Mouse (Mus musculus): ENCODE results near the gene Duox1. TPM values are rescaled to one million over a fixed set of nuclear protein-coding genes. Genes with fewer than 3 reads are reported as not detected.
A peak's percentile ranks its signal among the peaks of the same experiment; 100 is the strongest.
"Not testable (repeated sequence)": the region's sequence is repeated elsewhere in the genome, so short reads cannot be mapped to it uniquely, and the experiment has no call there.

Duox1 gene
- total RNA-seq, 1 experiment from 2014 or later, result not detected

DNA sequence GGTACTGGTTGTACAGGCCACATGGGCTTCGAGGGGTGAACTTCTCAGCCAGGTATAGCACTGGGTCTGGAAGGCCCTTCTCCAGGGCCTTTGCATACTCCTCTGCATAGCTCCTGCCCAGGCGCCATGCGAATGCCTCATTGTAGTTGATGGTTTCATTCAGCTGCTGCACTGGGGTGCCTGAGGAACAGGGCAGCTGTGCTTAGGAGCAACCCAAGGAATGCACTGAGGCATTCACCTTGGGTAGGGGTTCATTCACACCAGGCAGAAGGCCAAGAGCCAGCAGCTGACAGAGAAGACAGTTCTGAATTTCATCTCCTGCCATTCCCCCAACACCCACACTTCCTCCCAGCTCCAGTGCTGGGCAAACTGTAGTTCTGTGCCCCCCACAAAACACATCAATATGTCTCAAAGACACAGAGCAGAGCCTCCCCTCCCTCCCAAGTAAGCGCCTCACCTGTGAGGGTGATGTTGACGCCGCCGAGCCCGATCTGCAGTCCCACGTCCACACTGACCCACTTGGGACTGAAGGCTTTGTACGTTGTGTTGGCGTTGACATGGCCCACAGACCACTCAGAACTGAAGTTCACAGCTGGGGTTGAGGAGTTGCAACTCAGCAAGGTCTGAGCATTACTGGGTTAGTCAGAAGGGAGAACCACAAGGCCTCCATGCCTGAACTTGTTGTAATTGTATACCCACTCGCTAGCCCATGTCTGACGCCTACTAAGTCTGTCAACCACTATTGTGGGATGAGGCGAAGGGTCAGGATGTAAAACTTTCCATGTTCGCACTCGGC lies 10.2 kb upstream of the Duox1 start:
- ATAC-seq (replicated peaks in 1 of 2; ENCODE audit: insufficient read depth in 1 of 2, low FRiP score in 2 of 2, low TSS enrichment in 1 of 2, low read depth in 1 of 2, poor library complexity in 2 of 2, severe bottlenecking in 2 of 2), result no peak

DNA sequence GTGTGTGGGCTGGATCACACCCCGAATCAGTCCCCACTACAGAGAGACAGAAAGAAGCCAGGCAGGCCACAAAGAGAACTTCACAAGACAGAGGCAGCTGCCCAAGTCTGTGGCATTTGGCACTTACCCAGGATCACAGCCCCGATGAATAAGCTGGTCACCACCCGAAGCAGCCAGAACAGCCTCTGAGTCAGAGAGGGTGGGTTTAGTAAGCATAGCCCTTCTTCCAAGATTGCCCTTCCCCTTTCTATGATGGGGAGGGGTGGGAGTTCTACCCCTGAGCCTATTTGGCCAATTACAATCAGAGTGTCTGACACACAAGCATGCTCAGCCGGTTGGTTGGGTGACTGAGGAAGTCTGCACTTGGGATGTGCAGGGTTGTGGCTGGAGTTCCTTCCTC lies 9.3 kb upstream of the Duox1 start:
- peak; percentile 59 to 65 for ATAC-seq (replicated peaks in 1 of 2; ENCODE audit: insufficient read depth in 1 of 2, low FRiP score in 2 of 2, low TSS enrichment in 1 of 2, low read depth in 1 of 2, poor library complexity in 2 of 2, severe bottlenecking in 2 of 2)

DNA sequence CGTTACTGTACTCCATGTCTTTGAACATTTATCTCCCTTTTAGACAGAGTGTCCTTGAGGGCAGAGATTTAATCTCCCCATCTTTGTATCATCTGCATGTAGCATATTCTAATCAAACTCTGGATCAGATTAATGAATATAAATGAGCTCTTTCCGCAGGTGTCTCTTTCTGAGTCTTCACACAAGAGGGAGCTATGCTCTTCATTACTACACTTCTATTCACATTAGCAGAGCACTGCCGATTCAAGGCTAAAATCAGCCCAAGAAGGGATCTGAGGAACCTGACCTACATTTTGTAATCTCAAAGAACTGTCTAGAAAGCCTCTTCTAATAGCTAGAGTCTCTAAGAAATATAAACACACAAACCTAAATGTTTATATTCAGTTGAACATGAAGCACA lies 5.8 kb upstream of the Duox1 start:
- ATAC-seq (replicated peaks in 1 of 2; ENCODE audit: insufficient read depth in 1 of 2, low FRiP score in 2 of 2, low TSS enrichment in 1 of 2, low read depth in 1 of 2, poor library complexity in 2 of 2, severe bottlenecking in 2 of 2), result no peak

DNA sequence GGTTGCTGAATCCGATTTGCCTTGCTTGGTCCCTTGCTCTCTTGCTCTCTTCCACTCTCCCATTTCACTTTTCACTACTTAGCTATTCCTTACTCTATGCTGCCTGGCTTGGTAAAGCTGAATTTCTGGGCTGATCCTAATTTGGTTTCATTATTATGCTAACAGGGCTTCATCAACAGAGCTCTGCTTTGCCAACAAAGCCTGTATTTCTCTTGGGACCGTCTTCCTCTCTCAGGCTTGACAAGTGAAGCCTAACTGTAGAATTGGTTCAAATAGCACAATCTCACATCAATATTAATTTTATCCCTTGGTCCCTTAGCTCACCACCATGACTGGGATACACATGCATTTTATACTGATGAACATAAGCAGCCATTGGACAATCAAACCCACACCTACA lies 3.9 kb upstream of the Duox1 start:
- ATAC-seq (replicated peaks in 1 of 2; ENCODE audit: insufficient read depth in 1 of 2, low FRiP score in 2 of 2, low TSS enrichment in 1 of 2, low read depth in 1 of 2, poor library complexity in 2 of 2, severe bottlenecking in 2 of 2), result no peak

DNA sequence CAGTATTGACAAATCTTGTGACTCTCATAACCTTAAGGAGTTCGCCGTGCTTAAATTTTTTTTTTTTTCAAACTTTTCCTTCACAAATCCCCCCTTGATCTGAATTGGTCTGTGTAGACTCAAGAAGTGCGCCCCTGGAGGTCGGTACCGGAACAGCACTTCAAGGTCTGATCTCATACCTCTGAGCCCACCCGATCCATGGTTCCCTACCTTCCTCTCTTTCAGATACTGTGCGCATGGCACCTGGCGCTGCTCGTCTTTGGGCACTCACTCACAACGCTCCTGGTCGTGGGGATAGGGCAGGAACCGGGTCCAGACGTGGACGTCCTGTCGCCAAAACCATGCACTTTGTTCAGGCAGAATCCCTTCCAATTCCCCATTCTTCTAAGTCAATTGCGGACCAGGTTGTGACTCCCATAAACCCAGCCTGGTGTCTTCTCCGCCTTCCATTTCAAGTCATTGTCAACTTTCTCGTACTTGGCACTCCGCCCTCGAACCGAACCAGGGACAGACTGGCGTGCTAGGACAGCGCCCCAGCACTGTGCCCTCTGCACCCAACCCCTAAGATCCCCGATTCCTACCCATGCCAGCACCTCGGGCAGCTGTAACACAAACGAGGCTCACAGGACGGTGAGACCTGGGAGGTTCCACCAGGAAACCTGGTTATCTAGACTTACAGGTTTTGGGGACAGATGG lies 2.6 kb upstream of the Duox1 start:
- ATAC-seq (replicated peaks in 1 of 2; ENCODE audit: insufficient read depth in 1 of 2, low FRiP score in 2 of 2, low TSS enrichment in 1 of 2, low read depth in 1 of 2, poor library complexity in 2 of 2, severe bottlenecking in 2 of 2), result peak; percentile 66 to 70; a peak in 3 of 4 replicates

DNA sequence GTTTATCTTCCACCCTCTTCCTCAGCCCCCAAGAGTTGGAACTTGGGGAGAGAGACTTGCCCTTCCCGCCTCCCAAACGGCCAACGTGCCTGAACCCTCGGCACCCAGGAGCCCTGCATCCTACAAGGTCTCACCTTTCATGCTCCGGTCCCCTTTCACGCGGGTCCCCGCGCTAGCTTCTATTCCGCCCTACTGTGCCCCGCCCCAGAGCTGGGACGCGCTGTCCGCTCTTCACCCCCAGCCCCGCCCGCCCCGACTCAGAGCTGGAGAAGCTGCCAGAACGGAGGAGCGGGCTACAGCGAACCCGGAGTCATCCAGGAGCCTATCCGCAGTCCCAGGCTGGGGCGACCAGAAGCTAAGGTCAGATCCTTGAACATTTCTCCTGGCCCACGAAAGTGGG lies 1.9 kb upstream of the Duox1 start, which contains the start of gene Duoxa1:
TSS of gene Duoxa1 (minus strand) at position 195 of the 400 bp plus-strand sequence.
- 0 out of 4 replicates have a peak, but pooled peaks of 1 of the 2 experiments have one; percentile 19 for ATAC-seq (replicated peaks in 1 of 2; ENCODE audit: insufficient read depth in 1 of 2, low FRiP score in 2 of 2, low TSS enrichment in 1 of 2, low read depth in 1 of 2, poor library complexity in 2 of 2, severe bottlenecking in 2 of 2)

DNA sequence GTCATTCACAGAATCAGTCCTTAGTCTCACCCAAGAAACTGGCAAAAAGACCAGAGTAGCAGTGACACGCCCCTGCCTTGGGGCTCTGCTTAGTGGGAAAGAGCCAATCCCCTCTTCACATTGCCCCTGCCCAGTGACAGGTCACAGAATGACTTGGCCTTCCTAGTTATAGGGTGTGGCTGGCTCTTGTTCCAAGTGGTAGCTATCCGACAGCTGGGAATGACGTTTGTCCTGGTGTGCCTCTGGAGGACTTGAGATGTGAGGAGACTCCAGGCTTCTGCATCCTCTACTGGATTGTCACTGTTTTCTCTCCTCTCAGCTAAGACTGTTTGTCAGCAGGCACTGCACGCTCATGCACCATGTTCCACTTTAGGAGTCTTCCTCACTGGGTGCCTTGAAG lies 1.9 kb downstream of the Duox1 start:
- ATAC-seq (replicated peaks in 1 of 2; ENCODE audit: insufficient read depth in 1 of 2, low FRiP score in 2 of 2, low TSS enrichment in 1 of 2, low read depth in 1 of 2, poor library complexity in 2 of 2, severe bottlenecking in 2 of 2), result no peak

DNA sequence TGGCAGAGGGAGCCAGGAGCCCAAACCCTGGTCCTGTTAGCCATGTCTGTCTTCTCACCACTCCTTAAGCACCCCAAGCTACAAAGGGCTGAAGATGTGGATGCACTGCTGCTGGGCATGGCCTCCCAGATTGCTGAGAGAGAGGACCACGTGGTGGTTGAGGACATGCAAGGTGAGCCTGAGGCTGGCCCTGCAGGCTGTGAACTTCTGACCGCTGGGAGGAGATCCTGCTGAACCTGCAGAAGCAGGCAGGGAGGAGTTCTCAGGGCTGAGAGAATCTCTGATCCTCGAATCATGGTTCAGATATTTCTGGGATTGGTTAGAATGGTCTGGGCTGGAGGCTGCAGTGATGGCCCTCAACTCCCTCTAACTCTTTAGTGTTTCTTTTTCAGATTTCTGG lies 8.5 kb downstream of the Duox1 start:
- no peak for ATAC-seq (replicated peaks in 1 of 2; ENCODE audit: insufficient read depth in 1 of 2, low FRiP score in 2 of 2, low TSS enrichment in 1 of 2, low read depth in 1 of 2, poor library complexity in 2 of 2, severe bottlenecking in 2 of 2)

DNA sequence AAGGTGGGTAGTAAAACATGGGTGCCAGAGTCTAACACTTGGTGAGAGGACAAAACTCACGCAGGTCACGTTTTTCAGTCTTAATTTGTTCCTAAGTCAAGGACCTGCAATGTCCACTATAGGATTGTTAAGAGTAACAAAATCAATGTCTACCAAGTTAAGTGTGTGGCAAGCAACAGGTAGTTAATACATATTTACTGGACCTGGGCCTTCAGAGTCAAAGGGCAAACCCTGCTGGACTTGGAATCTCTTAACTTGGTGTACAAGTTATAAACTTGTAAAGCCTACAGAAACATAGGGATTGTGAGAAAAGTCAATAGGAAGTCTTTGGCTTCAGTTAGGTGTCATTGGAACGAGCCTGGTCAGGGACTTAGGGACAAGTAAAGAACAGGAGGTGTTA lies 9.1 kb downstream of the Duox1 start:
- ATAC-seq (replicated peaks in 1 of 2; ENCODE audit: insufficient read depth in 1 of 2, low FRiP score in 2 of 2, low TSS enrichment in 1 of 2, low read depth in 1 of 2, poor library complexity in 2 of 2, severe bottlenecking in 2 of 2), result no peak

DNA sequence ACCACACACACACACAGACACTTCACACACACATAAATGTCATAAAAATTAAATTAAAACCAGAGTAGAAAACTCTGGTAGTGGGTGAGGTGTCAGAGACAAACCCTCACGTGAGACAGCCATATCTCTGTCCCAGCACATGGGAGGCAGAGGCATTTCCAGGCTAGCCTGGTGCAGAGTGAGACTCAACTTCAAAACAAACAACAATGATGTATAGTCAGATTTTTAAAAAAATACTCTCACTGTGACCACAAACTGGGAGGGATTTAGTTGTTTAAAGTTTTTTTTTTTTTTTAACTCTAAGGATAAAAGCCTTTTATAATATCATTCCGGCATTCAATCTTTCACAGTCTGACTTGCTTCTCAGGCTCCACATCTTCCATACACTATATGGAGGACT lies 9.9 kb downstream of the Duox1 start:
- no peak for ATAC-seq (replicated peaks in 1 of 2; ENCODE audit: insufficient read depth in 1 of 2, low FRiP score in 2 of 2, low TSS enrichment in 1 of 2, low read depth in 1 of 2, poor library complexity in 2 of 2, severe bottlenecking in 2 of 2)

DNA sequence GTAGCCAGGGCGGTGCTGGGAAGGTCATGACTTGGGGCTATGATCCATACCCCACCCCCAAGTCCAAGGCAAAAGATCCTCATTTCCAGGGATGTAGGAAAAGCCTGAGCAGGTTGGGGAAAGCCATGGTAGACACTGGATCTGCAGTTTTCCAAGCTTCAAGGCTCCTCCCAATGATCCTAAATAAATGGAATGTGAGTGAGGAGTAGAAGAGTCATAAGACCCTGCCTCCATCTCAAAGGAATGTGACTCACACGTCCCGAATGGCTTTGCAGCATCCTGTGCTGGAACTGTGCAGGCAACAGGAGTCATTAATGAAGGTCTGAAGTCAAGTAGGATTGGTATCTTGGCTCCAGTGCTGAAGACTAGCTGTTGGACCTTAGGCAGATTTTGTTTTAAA lies 12.5 kb downstream of the Duox1 start:
- ATAC-seq (replicated peaks in 1 of 2; ENCODE audit: insufficient read depth in 1 of 2, low FRiP score in 2 of 2, low TSS enrichment in 1 of 2, low read depth in 1 of 2, poor library complexity in 2 of 2, severe bottlenecking in 2 of 2), result no peak

DNA sequence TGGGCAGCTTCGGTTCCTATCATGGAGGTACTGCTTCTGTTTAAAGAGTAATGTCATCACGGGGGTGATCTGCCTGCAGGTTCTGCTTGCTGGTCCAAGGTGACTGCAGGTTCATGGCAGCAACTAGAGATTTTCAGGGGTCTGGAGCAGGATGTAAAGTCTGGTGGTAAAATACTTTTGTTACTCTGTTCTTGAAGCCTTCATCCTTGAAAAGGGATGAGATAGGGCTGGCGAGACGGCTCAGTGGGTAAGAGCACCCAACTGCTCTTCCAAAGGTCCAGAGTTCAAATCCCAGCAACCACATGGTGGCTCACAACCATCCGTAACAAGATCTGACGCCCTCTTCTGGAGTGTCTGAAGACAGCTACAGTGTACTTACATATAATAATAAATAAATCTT lies 14.8 kb downstream of the Duox1 start:
- not testable (repeated sequence) for ATAC-seq (replicated peaks in 1 of 2; ENCODE audit: insufficient read depth in 1 of 2, low FRiP score in 2 of 2, low TSS enrichment in 1 of 2, low read depth in 1 of 2, poor library complexity in 2 of 2, severe bottlenecking in 2 of 2)

DNA sequence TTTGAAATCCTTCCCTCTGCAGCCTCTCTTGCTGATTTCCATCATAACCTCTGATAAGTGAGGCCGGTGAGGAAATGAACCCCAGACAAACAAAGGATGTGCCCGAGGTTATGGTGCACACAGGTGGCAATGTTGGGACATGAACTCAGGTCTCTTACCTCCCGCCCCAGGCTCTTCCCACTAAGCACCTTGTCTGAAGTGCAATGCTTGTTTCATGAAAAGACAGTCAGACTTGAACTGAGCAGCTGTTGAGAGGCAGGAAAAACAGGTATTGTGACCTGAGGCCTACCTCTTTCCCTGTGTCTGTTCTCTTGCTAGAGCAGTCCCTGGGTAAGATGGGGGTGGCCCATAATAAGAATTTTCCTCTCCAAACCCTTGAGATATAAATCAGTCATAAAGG lies 16.8 kb downstream of the Duox1 start:
- no peak for ATAC-seq (replicated peaks in 1 of 2; ENCODE audit: insufficient read depth in 1 of 2, low FRiP score in 2 of 2, low TSS enrichment in 1 of 2, low read depth in 1 of 2, poor library complexity in 2 of 2, severe bottlenecking in 2 of 2)

DNA sequence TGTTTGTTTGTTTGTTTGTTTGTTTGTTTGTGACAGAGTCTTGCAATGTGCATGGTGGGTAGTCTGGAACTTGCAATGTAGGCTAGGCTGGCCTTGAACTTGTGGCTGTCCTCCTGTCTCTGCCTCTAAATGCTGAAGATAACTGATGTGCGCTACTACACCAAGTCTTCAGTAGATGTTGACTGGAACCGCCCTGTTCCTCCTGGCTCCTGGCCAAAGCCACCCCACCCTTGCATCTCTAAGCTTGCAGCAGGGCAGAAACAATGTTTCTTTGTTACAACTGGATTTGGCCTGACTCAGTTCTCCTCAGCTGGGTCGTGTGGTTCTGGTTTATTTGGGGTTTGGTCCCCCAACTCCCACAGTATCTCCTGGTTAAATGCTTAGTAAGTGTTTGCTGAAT lies 18.7 kb downstream of the Duox1 start:
- ATAC-seq (replicated peaks in 1 of 2; ENCODE audit: insufficient read depth in 1 of 2, low FRiP score in 2 of 2, low TSS enrichment in 1 of 2, low read depth in 1 of 2, poor library complexity in 2 of 2, severe bottlenecking in 2 of 2), result no peak

DNA sequence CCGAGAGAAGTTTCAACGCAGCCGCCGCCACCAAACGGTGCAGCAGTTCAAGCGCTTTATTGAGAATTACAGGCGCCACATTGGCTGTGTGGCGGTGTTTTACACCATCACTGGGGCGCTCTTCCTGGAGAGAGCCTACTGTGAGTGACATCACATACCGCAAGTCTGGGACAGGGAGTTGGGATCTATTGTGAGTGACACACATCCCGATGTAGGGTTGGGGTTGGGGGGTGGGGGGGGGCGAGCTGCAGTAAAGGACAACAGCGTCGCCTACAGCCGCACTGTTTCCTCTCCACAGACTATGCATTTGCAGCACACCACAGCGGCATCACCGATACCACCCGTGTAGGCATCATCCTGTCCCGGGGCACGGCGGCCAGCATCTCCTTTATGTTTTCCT lies 21.8 kb downstream of the Duox1 start:
- ATAC-seq (replicated peaks in 1 of 2; ENCODE audit: insufficient read depth in 1 of 2, low FRiP score in 2 of 2, low TSS enrichment in 1 of 2, low read depth in 1 of 2, poor library complexity in 2 of 2, severe bottlenecking in 2 of 2), result no peak

DNA sequence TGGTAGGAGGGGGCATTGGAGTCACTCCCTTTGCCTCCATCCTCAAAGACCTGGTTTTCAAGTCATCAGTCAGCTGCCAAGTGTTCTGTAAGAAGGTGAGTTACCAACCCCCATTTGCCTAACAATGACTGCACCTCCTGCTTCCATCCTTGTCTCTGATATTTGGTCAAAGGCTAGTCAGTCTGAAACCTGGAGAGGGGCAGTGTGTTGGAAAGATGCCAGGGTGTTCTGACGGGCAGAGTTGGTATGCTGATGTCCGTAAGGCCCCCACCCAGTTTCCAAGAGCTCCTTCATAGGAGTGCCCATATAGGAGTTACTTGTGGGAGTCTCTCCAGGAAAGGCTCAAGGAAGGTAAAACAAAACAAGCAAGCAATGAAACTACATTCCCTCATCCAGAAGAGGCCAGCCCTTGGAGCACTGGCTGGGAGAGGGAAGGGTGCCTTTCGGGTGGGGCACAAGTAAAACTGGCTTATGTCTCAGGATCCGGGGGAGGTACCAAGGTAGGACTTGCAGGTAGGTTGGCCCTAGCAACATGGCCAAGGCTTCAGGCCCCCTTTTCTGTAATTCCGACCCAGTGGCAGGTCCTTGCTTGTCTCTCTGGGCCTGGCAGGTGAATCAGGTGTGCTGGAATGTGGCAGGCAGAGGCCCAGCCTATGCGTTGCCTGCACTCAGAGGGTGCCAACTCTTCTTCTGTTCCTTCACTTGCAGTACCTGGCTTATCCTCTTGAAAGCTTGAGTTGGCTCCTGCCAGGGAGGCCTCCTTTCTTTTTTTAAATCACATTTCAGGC lies 29.8 kb downstream of the Duox1 start:
- no peak for ATAC-seq (replicated peaks in 1 of 2; ENCODE audit: insufficient read depth in 1 of 2, low FRiP score in 2 of 2, low TSS enrichment in 1 of 2, low read depth in 1 of 2, poor library complexity in 2 of 2, severe bottlenecking in 2 of 2)

DNA sequence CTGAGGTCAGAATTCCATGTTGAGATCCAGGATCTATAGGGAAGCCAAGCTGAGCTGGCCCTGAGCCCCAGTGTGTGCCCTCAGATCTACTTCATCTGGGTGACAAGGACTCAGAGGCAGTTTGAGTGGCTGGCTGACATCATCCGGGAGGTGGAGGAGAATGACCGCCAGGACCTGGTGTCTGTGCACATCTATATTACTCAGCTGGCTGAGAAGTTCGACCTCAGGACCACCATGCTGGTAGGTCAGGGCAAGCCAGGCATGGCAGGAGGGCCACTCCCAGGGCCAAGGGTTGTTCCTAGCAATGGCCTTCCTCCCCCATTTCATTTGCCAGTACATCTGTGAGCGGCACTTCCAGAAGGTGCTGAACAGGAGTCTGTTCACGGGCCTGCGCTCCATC lies 30.7 kb downstream of the Duox1 start:
- ATAC-seq (replicated peaks in 1 of 2; ENCODE audit: insufficient read depth in 1 of 2, low FRiP score in 2 of 2, low TSS enrichment in 1 of 2, low read depth in 1 of 2, poor library complexity in 2 of 2, severe bottlenecking in 2 of 2), result not testable (repeated sequence)

DNA sequence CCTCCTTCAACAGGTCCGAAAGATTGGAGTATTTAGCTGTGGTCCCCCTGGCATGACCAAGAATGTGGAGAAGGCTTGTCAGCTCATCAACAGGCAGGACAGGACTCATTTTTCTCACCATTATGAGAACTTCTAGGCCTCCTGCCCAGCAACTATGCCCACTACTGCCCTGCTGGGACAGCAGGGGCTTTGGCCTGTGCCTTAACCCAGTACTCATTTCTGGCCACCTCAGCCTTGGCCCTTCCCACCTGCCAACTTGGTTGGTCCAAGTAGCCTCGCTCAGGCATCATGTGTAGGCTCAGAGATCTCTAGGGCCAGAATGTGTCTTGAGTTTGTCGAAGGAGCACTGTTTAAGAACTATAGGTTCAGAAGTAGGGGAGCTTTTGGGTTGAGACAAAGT lies 31.8 kb downstream of the Duox1 start:
- no peak for ATAC-seq (replicated peaks in 1 of 2; ENCODE audit: insufficient read depth in 1 of 2, low FRiP score in 2 of 2, low TSS enrichment in 1 of 2, low read depth in 1 of 2, poor library complexity in 2 of 2, severe bottlenecking in 2 of 2)
